Mouse (Mus musculus) granulocyte monocyte progenitor cell, adult 5-6 weeks (primary cell): ENCODE data around the gene Hoxb8. TPM values are rescaled to one million over a fixed set of nuclear protein-coding genes. Genes with fewer than 3 reads are reported as not detected.
A peak's percentile ranks its signal among the peaks of the same experiment; 100 is the strongest.

Experiments used
- ATAC-seq: replicated peaks from 2 replicates; pipeline ENCODE4 v1.8.0; 2016; ENCODE audit warnings: mild to moderate bottlenecking, moderate TSS enrichment, inconsistent platforms; ENCODE audit not compliant: poor library complexity, severe bottlenecking
- total RNA-seq, 2 experiments: library from RNA; stranded (forward) in 1 of 2; stranded (reverse) in 1 of 2; fragments of 200-712, 200-1000 nt in 1 of 2; fragments of >200 nt in 1 of 2; fragmentation: Nextera tagmentation in 1 of 2; gene quantifications; 2 replicates each; pipeline ENCODE4 v1.2.3; 2014 to 2017

Hoxb8 gene
- total RNA-seq, 2 experiments from 2014 or later = not detected

DNA sequence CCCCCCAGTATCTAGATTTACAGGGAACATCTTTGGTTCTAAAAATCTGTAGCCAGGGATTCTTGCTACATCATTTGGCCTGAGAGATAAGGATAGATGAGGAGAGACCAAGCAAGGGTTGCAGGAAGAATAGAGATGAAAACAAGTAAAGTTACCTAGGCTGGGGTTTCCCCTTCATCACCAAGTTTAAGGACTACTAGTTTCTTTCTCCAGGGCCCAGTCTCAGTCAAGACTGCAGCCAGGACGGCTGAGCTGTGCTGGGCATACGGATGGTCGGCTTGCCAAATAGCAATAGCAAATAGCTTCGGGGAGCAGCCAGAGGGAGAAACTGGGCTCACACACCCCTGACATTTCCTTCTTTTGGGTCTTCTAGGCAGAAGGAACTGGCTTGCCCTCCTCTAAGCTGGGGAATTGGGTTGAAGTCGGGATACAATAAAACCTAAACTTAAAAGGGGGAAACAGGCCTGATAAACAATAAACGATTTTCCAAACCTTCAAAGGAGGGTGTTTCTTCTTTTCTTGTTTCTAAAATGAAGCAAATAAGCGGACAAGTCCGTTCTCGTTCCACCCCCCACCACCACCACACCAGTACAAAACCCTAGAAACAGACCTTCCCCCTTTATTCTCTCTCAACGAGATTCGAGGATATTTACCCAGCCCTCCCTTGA is 16.4 kb downstream of the Hoxb8 start:
- no peak for ATAC-seq

- ATAC-seq = peak; percentile 9; the same call in 1 of the 2 replicates
Observed at GRCm38 (mm10) chr11:96298895-96299667, 17.4 kb downstream of the Hoxb8 start.

GRCm38 (mm10) chr11:96299781-96300180 is 18.1 kb downstream of the Hoxb8 start:
- no peak for ATAC-seq

- no peak for ATAC-seq
Observed at GRCm38 (mm10) chr11:96300354-96301063, 18.8 kb downstream of the Hoxb8 start.

- ATAC-seq = no peak
Observed at GRCm38 (mm10) chr11:96301064-96301431, 19.3 kb downstream of the Hoxb8 start.

DNA sequence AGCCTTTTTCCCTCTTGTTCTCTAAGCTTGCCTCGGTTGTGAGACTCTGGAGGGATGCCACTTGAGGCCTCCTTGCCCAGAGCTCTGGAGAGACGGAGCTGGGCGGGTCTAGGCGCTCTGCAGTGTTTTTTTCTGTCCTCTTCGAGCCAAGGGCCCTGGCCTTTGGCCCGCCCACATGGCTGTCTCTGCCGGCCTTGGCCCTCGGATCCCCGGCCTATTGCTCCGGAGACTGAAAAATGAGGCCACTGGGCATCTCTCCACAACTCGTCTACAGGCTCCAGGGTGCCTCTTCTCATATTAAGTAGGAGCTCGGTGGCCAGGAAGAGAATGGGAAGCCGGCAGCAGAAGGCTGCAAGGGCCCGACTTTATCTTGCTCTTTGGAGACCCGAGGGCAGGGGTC is 20.1 kb downstream of the Hoxb8 start:
- ATAC-seq = no peak

GRCm38 (mm10) chr11:96302381-96303150 is 20.9 kb downstream of the Hoxb8 start:
- no peak for ATAC-seq

DNA sequence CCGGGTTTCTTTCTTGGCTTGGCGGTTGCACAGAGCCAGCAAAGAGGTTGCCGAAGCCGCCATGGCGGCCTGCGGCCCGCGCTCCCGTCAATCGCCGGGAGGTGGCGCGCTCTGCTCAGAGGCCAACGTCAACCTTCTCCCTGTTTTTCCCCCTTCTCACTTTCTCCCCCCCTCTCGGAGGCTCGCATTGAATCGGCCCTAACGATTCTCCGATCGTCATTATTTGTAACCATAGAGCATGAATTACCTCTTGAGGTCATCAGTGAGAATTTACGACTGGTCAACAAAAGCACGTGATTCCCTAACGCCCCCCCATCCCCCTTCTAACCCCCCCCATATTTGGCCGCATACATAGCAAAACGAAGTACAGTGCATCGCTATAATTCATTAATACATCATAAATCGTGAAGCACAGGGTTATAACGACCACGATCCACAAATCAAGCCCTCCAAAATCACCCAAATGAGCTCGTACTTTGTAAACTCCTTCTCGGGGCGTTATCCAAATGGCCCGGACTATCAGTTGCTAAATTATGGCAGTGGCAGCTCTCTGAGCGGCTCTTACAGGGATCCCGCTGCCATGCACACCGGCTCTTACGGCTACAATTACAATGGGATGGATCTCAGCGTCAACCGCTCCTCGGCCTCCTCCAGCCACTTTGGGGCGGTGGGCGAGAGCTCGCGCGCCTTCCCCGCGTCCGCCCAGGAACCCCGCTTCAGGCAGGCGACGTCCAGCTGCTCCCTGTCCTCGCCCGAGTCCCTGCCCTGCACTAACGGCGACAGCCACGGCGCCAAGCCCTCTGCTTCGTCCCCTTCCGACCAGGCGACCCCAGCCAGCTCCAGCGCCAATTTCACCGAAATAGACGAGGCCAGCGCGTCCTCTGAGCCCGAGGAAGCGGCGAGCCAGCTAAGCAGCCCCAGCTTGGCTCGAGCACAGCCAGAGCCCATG is 21.7 kb downstream of the Hoxb8 start, which contains the start of gene Hoxb5:
Gene Hoxb5, plus strand, starts transcription at position 186 of the 949 bp plus-strand sequence.
- ATAC-seq = peak; percentile 77

DNA sequence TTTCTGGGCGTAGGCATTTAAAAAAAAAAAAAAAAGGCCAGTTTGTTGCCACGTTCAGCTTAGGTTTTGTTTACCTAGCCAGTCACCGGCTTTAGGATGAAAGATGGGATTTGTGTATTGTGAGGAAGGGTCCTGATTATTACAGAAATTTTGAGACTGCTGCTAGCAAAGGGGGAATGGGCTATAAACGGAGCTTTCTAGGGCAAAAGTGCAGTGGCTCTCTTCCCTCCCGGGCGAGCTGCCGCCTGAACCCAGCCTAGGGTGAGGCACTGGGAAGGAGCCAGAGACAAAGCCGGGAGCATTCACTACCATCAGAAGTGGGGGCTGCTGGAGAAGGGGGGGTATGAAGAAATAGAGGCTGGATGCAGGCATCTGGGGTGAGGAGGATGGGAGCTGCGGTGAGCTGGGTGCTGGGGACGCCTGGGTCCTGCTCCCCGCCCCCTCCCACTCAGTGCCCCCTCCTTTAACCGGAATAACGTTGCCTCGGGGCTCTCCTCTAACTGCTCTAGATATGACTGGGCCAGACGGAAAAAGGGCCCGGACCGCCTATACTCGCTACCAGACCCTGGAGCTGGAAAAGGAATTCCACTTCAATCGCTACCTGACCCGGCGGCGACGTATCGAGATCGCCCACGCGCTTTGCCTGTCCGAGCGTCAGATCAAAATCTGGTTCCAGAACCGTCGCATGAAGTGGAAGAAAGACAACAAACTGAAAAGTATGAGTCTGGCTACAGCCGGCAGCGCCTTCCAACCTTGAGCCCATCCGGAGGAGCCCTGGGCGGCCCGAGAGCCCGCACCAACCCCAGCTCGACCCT is 22.9 kb downstream of the Hoxb8 start:
- ATAC-seq = no peak

GRCm38 (mm10) chr11:96305505-96306182 is 23.9 kb downstream of the Hoxb8 start:
- no peak for ATAC-seq

DNA sequence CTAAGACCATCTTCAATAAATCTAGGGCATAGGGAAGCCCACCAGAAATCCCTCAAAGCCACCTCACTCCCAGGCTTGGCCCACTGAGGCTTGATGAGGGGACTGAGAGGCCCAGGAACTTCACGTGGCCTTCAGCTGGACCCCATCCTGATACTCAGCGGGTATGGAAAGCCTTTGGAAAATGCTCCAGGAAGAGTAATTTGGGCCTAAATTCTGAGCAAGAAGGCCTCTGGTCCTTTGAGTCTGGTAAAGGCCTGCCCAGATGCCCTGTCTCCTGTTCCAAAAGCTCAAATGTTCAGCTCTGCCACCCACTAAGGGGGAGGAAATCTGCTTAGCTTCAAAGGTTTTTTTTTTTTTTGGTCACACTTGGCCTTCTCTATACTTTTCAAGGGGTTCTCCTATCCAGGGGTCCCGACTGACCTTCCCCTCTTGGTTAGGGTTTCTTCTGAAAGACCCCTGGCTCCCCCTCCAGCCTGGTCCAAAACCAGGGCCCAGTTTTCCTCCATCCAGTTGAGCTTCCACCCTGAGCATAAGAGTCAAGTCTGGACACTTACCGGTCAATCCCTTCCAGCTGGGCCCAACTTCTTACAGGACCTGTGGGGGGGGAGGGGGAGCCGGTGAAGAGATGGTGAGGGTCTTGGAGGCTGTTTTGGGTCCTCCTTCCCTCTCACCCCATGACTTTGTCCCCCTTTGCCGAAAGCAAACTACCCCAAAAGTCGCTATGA is 24.6 kb downstream of the Hoxb8 start:
- no peak for ATAC-seq

DNA sequence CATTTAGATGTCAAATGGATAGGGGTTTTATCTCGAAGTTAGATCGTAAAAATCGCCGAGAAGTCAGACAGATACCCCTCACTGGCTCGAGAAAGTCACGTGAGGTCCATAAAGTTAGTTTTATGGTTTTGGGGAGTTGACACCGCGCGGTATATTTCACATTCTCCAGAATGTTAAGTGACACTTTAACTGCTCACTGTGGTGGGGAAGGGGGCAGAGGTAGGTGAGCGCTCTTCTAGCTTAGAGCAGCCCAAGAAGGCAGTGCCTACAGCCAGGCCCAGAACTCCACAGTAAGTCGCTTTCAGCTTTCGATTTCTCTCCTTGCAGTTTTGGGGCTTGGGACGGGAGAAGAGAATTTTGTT is 25.2 kb downstream of the Hoxb8 start:
- no peak for ATAC-seq

DNA sequence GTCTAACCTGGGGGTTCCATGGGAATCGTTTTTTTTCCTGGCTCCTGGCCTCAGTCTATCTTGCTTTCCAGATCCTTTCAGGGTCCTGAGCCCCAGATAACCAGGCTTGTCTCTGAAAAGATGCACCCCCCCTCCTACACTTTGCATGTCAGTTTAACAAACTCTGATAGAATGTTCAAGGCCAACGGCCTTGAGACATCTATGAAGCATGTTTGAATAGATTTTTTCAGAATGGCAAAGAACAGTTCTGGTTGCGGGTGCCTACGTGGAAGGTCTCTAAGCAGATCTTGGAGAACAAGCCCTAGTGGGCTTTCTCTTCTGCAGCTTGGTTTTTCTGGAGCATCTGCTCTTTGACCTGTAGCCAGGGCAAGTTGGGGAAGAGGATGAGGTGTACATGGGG is 27.1 kb downstream of the Hoxb8 start:
- no peak for ATAC-seq

DNA sequence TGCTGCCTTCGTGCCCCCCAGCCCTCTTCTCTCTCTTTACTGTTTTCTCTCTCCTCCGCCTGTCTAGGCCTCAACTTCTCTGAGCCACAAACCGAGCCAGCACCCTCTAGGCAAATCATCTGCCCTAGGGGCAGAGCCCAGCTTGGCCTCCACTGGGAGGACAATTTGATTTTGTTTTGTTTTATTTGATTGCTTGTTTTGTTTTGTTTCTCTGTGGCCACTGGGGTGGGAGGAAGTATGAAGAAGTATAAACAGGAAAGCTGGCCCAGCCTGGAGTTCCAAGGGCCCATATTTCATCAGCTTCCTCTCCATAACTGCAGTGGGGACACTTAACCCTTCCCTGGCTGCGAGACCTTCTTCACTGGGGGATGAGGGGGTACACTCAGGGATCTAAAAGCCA is 27.6 kb downstream of the Hoxb8 start:
- no peak for ATAC-seq

GRCm38 (mm10) chr11:96310183-96310938 is 28.7 kb downstream of the Hoxb8 start:
- ATAC-seq = no peak

DNA sequence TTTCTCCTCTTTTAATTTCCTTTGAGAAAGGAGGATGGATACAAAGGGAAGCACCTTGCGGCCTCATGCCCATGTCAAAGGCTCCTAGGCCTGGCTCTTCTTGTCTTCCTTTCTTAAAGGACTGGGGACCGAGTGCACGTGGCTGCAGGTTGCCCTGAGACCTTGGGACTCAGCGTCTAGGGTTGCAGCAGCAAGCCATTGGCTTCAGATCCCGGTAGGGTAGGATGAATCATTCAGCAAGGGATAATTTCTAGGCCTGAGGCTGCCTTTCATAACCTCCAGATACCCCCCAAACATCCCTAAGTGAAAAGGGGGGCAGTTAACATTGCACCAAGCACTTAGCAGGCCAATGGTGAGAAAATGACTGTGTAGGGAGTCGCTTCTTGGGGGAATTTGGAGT is 29.4 kb downstream of the Hoxb8 start:
- ATAC-seq = peak; percentile 5; the same call in 1 of the 2 replicates
